Mouse (Mus musculus) v-Abl transformed pro-B cells (cell line): ENCODE results near the gene Smg1.

ENCODE experiments used
- in situ Hi-C, 2 experiments: fragments of 400-800 bp; cut with MboI; formaldehyde crosslinking; loops; one replicate each; pipeline ENCODE4 v1.15.1; 2025; ENCODE audit not compliant: unreplicated experiment in 2 of 2

The Smg1 gene

DNA sequence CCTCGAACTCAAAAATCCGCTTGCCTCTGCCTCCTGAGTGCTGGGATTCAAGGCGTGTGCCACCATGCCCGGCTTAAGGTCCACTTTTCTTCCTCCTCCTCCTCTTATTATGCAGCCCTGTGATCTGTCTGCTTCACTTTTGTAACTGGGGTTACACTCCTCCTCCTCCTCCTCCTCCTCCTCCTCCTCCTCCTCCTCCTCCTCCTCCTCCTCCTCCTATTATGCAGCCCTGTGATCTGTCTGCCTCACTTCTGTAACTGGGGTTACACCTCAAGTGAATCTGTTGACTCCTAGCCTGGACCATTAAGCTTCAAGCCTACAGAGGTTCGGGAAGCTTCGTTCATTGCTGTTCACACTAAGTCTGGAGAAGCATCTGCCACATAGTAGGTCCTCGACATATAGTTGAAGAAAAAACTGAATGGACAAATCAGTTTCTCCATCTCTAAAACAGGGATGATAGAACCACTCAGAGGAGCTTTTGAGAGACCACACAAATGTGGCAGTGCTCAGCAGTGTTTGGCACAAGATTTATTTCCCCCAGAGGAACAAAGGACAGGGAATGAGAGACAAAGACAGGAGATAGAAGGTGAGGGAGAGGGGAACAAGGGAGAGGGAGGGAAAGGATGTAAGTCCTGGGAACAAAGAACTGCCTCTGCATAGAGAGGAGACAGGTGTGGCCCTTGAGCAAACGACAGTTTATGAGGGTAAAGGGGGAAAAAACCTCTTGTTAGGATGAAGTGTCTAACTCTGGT lies 126.5 kb downstream of the Smg1 start:
- in situ Hi-C loops, result loop anchor here (10.0 to 25.0 kb wide), 3 partner anchors 1370 to 1605 kb away; partner anchors contain the start of genes Nucb2 (in 1 of the 2) and Umod (in 1 of the 2)

DNA sequence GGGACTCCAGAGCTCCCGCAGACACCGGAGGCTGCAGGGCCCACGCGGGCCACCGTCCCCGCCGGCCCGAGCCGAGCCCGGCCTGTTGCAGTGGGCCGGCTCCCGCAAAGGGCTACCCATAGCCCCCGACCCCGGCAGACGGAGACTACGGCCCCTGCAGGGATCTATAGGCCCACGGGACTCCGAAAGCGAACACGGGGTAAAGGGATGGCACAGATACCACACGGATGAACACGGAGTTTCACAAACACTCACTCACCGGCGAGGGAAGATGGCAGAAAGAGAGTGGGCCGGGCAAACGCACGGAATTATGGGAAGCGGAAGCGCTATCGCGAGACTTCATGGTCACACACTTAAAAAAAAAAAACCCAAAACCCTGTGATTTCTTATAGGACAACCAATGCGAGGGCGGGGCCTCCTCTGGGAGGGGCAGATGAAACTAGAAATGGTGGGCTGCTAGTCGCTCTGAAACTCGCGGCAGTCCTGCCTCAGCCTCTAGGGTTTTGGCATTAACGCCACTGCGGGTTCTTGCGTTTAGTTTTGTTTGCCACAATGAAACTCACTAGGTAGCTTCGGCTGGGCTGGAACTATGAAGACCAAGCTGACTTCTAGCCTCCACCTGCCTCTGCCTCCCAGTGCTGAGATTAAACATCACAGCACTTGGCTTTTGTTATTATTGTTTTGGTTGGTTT lies 127.4 kb downstream of the Smg1 start, which contains the start of gene Rps15a:
TSS of gene Rps15a (minus strand) at position 312 of the 692 bp plus-strand sequence.
- in situ Hi-C loops, result loop anchor here (10.0 to 25.0 kb wide), 3 partner anchors 1371 to 1604 kb away; partner anchors contain the start of genes Nucb2 (in 1 of the 2) and Umod (in 1 of the 2)

GRCm38 (mm10) chr7:118115533-118115876 lies 128.0 kb downstream of the Smg1 start:
- in situ Hi-C loops, result loop anchor here (10.0 to 25.0 kb wide), 3 partner anchors 1372 to 1603 kb away; partner anchors contain the start of genes Nucb2 (in 1 of the 2) and Umod (in 1 of the 2)

DNA sequence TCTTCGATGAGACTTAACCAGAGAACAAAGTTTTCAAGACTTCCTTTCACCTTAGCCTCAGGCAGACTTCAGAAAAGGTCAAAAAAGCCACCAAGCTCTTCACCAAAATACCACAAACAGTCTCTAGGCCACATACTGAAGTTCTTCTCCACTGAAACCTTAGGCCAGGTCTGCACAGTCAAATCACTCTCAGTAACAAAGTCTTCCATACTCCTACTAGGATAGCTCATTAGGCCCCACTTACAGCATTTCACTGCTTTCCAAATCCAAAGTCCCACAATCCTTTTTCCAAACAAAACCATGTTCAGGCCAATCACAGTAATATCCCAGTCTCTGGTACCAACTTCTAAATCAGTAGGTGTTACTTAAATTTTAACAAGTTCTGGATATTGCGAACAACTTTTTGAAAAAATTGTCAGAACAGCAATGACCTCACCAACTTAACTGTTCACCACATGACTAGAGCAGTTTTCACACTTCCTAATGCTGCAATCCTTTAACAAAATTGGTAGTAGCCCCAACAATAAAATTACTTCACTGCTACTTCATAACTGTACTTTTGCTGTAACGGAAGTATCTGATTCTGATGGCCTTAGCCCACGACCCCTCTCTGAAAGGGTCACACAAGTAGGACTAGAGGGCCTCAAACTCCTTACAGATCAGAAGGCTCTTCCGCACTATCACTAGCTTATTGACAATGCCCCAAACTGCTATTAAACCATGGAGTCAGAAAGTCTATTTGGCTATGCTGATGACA lies 129.8 kb downstream of the Smg1 start:
- in situ Hi-C loops, result loop anchor here (5.0 to 25.0 kb wide), 4 partner anchors 736 to 1601 kb away; partner anchors contain the start of genes Nucb2 (in 1 of the 2) and Umod (in 1 of the 2)

DNA sequence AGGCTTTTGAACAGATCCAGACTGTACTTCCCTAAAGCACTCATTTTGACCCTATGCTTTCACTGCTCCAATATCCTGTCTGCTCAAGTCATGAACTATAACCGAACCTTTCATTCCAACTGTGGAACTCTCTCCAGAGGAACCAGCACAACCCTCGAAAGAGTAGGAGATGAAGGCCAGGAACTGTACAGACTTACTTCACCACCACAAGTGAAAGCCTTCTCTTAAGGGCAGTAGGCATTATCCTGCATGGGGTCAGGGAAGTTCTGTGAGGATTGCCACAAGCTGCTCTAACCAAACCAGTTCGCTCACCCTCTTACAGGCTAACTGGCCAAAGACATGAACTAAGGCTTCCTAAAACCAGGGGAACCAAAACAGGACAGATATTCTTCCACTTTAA lies 132.3 kb downstream of the Smg1 start:
- in situ Hi-C loops, result loop anchor here (5.0 to 25.0 kb wide), 4 partner anchors 734 to 1599 kb away; partner anchors contain the start of genes Nucb2 (in 1 of the 2) and Umod (in 1 of the 2)

DNA sequence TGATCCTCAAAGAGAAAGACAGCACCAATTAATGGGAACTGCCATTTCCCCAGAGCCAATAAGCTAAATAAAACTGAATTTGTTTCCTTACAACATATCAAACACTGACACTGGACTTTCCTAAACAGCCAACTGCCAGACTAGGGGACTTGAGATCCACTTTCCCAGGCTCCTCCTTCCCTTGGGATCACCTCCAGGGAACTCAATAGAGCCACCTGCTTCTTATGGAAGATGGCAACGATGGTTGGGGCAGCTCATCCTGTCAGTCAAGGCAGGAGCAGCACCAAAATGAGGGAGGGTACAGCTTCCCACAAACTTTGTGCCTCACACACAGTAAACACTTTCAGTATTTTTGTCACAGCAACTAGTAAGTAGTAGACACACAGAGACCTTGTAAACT lies 135.8 kb downstream of the Smg1 start:
- in situ Hi-C loops, result loop anchor here (10.0 to 25.0 kb wide), 7 partner anchors 223 to 1863 kb away; partner anchors contain the start of genes Nucb2 (in 1 of the 2) and Umod (in 1 of the 2)

DNA sequence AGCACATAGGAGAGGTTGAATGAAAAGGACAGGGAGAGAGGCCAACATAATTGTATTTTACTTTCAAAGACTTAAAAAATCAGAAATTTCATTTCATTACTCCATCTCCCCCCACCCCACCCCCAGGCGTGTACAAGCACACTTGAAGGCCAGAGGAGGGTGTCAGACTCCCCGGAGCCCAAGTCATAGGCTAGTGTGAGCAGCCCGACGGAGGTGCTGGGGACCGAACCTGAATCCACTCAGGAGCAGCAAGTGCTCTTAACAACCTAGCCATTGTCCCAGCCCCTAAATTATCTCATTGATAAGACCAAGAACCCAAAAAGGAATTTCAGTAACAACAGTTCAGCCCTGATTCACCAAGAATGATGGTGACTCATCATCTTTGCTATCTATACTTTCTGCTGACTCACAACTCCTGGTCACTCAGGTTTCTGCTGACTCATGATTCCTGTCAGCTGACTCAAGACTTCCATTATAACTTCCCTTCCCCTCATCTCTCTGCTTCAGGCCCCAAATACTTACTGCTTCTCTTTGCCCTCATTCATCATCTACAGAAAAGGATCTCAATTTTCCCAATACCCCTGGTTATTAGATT lies 138.9 kb downstream of the Smg1 start:
- in situ Hi-C loops, result loop anchor here (5.0 to 25.0 kb wide), 8 partner anchors 220 to 1860 kb away; partner anchors contain the start of genes Nucb2 (in 1 of the 2) and Umod (in 1 of the 2)

- in situ Hi-C loops, result loop anchor here (5.0 to 25.0 kb wide), 8 partner anchors 219 to 1859 kb away; partner anchors contain the start of genes Nucb2 (in 1 of the 2) and Umod (in 1 of the 2)
These were observed 139.7 kb downstream of the Smg1 start for GRCm38 (mm10) chr7:118103462-118104379.

- in situ Hi-C loops, result loop anchor here (5.0 to 25.0 kb wide), 8 partner anchors 218 to 1858 kb away; partner anchors contain the start of genes Nucb2 (in 1 of the 2) and Umod (in 1 of the 2)
These were observed 140.6 kb downstream of the Smg1 start for GRCm38 (mm10) chr7:118102678-118103461.

DNA sequence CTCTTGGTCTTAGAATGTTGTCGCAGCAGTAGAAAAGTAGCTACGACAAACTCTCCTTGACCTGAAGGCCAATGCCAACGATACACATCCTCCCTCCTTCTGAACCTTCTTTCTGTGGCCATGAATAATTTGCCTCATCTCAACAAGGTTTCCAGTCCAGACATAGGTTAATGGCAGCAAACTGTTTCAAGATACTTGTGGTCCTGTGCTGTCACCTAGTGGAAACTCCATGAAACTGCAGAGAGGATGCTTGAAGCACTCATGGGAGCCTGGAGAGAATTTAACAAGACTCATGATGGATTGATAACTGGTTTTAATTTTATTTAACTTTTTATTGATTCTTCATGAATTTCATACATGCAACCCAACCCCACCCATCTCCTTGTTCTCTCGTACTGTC lies 141.2 kb downstream of the Smg1 start:
- in situ Hi-C loops, result loop anchor here (5.0 to 25.0 kb wide), 8 partner anchors 217 to 1857 kb away; partner anchors contain the start of genes Nucb2 (in 1 of the 2) and Umod (in 1 of the 2)

DNA sequence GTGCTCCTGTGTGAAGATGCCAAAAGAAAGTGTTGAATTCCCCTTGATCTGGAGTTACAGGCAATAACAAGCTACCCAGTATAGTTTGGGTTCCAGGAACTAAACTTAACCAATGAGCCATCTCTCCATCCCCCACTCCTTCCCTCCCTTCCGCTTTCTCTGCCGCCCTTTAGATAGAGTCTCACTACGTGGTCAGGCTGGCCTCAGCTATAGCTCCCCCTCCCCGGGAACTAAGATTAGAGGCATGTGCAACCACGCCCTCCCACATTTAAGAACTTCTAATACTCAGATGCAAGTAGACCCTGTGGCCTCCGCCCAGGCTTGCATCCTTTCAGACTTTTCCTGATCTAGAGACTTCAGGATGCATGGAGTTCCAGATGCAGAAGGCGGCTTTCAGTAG lies 145.9 kb downstream of the Smg1 start:
- in situ Hi-C loops, result loop anchor here in 1 of 2 experiments (10.0 kb wide), 1 partner anchor 463 kb away; no protein-coding TSS in a partner anchor
